Mouse (Mus musculus) lung, adult 2 months (tissue): Measurements from ENCODE around the gene F2rl1.

Experiments used
- CTCF ChIP-seq: fragments of 200-500 bp; IDR thresholded peaks from 2 replicates; pipeline ENCODE4 v1.5.1; 2011; ENCODE audit warnings: mild to moderate bottlenecking, low read length, control low read depth; ENCODE audit not compliant: insufficient read depth
- POLR2A ChIP-seq: fragments of 200-500 bp; IDR thresholded peaks from 2 replicates; pipeline ENCODE4 v1.6.1; 2011; ENCODE audit warnings: low read depth, mild to moderate bottlenecking, control low read depth, low read length, borderline replicate concordance; ENCODE audit errors: extremely low read depth

GRCm38 (mm10) chr13:95566841-95567551 lies 42.0 kb upstream of the F2rl1 start:
- TF ChIP-seq CTCF, result no peak
- no peak for TF ChIP-seq POLR2A
